Mouse (Mus musculus) retina, adult 2 months (tissue): Measurements from ENCODE around the gene Hist2h3b.
"Not testable (repeated sequence)": the region's sequence is repeated elsewhere in the genome, so short reads cannot be mapped to it uniquely, and the experiment has no call there.

Experiments used
- DNase-seq: peaks from one replicate; pipeline ENCODE4 v3.0.0-alpha.2; 2012; ENCODE audit warnings: low read depth, low spot score

Gene Hist2h3b

DNA sequence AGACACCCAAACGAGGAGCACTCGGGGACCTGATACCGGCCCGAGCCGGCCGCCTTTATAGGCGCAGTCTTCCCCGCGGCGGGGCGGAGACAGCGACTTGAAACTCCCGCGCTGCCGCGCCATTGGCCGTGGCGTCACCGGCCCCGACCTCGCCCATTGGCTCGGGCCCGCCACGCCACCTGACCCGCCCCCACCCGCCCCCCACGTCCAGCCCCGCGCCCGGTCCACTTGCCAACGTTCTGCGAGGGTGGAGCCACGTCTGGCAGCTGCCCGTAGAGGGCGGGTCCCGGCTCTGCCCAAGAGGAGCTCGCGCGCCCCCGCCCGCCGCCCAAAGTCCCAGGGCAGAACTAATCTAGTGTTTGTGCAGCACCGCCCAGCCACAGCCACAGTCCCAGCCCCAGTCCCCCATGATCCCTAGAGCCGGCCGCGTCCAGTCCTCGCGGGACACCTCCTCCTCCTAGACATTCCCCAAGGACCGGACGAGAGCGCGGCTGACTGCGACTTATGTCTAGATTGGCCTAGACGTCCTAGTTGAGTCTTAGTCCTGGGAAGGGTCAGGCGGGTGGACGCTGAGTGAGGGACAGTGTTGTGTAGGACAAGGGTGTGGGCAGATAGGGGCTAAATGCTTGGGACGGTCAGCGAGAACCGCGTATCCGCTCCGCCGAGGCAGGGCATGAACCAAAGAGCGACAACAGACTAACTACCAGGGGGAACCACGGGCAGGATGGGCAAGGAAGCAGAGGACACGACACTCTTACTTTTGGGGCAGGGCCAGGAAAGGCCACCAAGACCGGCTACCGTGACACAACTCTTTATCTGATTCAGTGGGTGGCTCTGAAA is 29.3 kb upstream of the Hist2h3b start, which contains the start of gene Hist2h3c2:
TSS of gene Hist2h3c2 (minus strand) at position 174 of the 840 bp plus-strand sequence.
- not testable (repeated sequence) for DNase-seq

DNA sequence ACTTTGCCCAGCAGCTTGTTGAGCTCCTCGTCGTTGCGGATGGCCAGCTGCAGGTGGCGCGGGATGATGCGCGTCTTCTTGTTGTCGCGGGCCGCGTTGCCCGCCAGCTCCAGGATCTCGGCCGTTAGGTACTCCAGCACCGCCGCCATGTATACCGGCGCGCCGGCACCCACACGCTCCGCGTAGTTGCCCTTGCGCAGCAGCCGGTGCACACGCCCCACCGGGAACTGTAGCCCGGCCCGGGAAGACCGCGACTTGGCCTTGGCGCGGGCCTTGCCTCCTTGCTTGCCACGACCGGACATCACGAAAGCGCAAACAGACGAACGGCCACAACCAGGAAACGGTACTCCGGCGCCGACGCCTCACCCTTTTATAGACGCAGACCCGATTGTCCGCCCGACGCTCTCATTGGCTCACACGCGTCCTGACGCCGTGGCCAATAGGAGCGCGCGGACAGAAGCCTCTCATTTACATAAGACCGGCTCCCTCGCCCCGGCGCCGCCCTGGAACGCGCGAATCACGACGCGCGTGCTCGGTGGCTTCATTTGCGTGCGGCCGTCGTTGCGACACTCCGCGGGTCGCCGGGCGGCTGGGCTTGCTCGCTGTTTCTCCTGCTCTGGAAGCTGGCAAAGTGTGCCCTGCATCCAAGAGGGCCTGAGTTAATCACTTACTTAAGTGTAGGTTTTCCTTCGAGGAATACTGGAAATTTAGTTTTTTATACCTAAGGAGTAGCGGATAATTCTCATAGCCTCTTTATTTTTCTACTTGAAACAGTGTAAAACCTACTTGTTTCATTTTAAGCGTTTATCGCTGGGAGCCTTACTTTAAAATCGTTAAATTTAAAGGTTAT is 28.3 kb upstream of the Hist2h3b start, which contains the start of gene Hist2h2aa2:
TSS of gene Hist2h2aa2 (minus strand) at position 328 of the 850 bp plus-strand sequence.
- DNase-seq, result peak; percentile 38

DNA sequence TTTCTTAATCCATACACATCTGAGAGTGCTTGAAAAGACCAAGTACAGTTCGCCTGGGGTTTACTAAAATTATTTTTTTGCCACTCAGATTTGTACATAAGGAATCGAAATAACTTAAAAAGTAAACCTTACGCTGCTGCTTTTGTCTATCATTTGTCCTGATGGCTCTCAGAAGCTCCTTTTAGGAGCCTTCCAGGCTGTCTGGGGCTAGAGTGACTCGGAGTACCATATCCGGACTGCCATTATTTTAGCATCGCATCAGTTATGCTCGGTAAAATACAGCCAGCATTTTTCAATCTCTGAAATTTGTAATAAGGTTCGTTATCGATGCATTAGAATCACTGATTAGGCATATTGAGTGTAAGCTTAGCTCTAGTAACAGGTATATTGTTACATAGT is 27.7 kb upstream of the Hist2h3b start:
- no peak for DNase-seq

DNA sequence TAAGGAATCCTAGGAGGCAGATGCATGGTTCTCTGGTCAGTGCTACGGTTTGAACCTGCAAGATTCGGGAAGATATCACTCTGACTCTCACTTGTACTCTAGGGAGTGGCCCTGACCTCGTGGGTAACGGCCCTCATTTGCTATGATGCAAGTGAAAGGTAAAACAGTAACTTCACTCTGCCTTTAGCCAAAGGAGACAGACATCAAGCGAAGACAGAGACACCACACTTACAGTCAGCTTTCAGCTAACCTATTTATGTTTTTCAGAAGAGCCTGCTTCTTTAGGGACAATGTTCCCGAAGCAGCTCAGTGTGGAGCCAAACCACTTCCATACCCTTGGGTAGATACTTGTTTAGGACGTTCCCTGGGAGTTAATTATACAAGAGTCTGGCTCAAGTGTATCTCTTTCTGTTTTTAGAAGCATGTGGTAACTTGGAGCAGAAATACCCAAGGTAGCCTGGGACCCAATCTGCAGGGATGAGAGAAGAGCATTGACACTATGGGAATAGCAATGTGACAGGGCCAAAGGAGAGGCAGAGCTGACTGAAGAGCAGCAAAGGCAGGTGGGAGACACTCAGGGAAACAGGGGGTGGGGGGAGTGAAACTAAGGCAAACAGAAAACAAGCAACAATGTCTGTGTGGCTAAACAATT is 24.4 kb upstream of the Hist2h3b start:
- no peak for DNase-seq

DNA sequence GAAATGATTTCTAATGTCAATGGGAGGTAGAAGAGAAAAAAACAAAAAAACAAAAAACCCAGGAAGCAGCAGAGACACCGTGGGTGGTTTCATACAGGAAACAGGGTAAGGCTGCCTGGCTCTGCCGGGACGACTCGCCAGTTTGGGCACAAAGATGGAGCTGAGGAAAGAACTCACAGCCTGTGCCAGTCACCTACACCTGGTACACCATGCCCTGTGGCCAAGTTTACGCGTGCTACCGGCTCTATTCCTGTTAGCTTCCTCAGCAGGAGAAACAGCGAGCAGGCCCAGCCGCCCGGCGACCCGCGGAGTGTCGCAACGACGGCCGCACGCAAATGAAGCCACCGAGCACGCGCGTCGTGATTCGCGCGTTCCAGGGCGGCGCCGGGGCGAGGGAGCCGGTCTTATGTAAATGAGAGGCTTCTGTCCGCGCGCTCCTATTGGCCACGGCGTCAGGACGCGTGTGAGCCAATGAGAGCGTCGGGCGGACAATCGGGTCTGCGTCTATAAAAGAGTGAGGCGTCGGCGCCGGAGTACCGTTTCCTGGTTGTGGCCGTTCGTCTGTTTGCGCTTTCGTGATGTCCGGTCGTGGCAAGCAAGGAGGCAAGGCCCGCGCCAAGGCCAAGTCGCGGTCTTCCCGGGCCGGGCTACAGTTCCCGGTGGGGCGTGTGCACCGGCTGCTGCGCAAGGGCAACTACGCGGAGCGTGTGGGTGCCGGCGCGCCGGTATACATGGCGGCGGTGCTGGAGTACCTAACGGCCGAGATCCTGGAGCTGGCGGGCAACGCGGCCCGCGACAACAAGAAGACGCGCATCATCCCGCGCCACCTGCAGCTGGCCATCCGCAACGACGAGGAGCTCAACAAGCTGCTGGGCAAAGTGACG is 23.2 kb upstream of the Hist2h3b start, which contains the start of gene Hist2h2aa1:
TSS of gene Hist2h2aa1 (plus strand) at position 495 of the 884 bp plus-strand sequence.
- DNase-seq, result not testable (repeated sequence)

DNA sequence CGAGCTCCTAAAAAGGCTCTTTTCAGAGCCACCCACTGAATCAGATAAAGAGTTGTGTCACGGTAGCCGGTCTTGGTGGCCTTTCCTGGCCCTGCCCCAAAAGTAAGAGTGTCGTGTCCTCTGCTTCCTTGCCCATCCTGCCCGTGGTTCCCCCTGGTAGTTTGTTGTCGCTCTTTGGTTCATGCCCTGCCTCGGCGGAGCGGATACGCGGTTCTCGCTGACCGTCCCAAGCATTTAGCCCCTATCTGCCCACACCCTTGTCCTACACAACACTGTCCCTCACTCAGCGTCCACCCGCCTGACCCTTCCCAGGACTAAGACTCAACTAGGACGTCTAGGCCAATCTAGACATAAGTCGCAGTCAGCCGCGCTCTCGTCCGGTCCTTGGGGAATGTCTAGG is 22.4 kb upstream of the Hist2h3b start:
- not testable (repeated sequence) for DNase-seq

DNA sequence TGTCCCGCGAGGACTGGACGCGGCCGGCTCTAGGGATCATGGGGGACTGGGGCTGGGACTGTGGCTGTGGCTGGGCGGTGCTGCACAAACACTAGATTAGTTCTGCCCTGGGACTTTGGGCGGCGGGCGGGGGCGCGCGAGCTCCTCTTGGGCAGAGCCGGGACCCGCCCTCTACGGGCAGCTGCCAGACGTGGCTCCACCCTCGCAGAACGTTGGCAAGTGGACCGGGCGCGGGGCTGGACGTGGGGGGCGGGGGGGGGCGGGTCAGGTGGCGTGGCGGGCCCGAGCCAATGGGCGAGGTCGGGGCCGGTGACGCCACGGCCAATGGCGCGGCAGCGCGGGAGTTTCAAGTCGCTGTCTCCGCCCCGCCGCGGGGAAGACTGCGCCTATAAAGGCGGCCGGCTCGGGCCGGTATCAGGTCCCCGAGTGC is 22.0 kb upstream of the Hist2h3b start, which contains the start of gene Hist2h3c1:
TSS of gene Hist2h3c1 (plus strand) at position 259 of the 430 bp plus-strand sequence.
- not testable (repeated sequence) for DNase-seq

DNA sequence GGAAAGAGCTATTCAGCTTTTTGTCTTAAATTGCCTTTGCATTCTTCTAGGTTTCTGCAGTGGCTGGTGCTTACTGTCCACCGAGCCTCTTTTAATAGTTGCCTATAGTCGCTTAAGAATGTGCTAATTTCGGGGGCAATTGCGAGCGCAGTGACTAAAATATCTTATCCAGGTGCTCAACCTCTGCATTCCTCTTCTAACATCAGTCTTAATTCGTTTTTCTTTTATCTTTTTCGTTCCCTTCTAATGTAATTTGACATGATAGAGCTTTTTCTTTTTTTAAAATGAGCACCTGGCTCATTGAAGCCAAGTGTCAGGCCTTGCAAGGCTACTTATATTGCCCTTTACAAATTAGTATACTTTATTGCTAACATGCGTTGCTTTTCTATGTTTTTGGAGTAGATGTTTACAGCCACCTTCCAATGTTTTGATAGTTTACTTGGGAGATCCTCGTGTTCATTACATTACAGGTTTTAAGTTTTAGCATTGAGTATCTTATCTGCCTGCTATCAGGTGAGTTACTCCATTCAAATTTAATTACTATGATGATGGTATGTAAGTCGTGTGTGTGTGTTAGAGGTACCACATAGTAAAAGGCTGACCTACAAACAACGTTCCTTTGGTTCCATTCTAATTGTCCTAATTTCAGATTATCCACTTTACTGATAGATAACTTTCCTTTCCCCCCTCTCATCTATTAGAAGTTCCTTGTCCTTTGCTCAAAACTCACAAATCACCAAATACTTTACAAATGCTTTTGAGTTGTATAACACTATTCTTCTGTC is 20.9 kb upstream of the Hist2h3b start:
- no peak for DNase-seq

DNA sequence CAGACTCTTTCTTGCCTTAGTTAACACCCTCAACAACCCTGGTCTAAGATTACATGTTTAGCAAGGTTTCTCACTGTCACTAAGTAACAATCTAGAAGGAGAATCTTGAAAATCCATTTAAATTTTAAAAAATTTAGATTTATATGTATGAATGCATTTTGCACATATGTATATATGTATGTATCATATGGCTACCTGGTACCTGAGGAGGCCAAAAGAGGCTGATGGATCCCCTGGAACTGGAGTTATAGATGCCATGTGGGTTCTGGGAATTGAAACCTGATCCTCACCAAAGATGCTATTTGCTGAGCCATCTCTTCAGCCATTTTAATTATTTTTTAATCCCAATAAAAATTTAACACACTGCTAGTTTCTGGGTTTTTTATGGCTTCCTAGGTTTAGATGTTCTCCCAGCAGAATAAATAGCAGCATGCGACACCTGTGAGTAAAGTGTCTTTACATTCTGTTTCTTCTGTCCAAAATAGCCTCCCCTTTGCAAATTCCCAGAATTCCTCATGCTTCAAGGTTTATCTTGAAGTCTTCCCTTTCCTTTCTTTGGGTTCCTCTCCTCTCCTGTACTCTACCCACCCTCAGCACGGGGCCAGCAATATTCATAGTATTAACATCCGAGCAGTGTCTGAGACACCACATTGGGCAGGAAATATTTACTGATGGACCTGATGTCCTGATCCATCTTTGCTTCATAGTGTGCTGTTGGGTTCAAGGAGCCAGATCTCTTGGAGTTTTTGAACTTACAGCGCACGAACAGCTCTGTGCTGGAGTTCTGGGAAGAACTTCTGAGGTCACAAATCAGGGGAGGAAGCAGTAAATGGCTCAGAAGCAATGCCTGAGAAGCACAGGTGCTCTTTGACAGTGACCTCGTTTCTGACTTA is 20.1 kb upstream of the Hist2h3b start:
- no peak for DNase-seq

DNA sequence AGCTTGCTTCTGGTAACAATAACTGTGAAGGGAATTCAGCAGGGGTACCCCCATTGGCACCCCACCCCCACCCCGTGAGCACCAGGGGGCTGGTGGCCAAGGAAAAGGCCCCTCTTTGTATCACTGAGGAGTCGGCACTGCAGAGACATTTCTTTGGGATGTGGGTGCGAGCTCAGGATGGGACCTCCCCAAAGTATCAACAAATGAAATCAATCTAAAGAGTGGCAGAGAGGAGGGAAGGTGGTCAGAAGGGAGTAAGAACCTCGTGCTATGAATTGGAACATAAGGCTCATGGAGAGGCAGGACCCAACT is 19.5 kb upstream of the Hist2h3b start:
- DNase-seq, result no peak

DNA sequence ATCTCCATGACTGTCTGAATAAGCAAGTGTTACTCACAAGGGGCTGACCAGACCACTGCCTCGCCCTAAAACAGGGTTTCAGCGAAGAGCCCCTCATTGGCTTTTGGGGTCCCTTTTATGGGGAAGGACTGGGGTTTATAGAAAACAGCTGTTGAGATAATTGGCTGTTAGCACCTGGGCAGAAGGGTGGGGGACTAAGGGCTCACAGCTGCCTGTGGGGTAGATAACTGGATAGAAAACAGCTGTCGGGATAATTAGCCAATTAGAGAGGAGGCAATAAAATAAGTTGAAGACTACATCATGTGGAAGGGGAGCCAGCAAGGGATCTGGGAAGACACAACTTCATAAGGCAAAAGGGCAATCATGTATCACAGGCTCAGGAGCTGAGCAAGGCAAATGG is 17.6 kb upstream of the Hist2h3b start:
- no peak for DNase-seq

DNA sequence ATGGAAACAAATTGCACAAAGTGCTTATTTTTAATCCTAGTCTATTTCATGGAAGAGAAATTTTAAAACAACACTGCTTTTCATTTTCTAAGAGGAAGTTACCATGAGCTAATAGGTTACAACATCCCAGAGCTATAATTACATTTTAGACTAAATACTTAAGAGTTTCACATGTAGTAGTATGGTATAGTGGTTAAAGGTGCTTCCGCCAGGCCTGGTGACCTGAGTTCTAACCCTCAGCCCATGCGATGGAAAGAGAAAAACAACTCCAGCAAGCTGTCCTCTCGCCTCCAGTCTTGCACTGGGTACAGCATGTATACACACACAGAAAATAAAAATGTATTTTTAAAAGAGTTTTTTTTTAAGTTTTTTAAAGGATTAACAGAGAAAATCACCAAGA is 16.7 kb upstream of the Hist2h3b start:
- DNase-seq, result no peak

DNA sequence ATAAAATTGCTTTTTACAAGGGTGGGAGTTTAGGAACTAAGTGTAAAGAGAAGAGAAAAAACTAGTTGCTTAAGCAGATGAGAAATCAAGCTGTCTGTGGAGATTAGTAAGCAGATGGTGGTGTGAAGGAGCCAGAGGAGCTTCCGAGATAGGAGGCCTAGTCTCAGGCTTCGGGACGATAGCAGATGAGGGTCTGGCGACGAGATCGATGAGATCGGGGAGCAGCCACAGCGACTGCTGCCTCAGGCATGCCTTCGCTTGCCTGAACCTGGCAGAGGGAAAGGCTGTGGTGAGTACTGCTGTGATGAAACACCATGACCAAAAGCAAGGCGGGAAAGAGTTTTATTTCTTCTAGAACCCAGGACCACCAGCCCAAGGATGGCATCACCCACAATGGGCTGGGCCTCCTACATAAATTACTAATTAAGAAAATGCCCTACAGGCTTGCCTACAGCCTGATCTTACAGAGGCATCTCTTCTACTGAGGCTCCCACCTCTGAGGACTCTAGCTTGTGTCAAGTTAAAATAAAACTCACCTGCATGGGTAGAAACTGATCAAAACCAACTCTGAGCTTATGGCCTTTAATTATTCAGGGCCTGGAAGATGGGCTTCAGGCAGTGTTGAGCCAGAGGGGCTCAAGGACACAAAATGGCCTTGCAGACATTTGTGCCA is 13.6 kb upstream of the Hist2h3b start:
- no peak for DNase-seq

DNA sequence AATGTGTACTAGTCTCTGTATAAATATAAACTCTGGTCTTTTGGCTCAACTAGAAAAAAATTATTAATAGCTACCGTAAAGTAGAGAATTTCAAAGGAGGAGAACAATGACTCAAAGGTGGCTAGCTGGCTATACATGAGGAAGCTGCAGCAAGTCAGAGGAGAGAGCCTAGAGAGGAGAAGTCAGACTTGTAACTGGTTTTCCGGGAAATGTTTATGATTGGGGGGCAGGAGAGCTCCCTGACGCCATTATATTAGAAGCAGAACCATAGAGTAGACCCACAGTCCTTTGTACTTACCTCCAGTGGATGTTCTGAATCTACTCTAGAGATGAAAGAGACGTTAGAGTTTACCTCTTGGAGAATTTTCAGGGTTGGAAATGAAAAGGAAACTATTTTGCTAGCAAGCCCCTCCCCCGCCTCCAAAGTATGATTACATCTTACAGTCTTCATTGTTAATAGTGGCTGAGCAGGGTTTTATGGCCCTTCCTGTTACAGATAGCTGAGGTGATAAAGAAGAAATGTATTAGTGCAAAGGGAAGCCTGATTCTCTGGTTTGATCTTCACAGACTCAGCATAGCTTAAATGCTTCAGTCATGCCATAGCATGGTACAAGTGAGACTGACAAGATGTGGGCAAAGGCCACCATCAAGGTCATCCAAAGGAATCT is 12.4 kb upstream of the Hist2h3b start:
- DNase-seq, result no peak

DNA sequence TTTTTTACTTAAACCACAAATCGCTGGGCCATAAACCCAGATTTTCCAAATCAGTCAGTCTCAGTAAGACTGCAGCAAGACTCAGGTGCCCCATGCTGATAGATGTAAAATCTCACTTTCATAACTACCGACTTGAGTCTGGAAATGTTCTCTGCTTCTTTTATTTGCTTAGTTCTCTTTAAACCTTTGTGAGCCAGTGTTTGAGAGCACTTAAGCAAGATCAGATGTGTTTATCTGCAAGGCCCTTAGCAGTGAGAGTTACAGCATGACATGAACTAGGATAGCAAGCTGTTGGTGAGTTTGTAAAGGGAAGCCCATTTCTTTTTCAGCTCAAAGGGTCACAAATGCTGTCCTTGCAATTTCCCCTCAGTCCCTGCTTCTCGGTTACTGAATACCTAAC is 11.3 kb upstream of the Hist2h3b start:
- DNase-seq, result no peak

DNA sequence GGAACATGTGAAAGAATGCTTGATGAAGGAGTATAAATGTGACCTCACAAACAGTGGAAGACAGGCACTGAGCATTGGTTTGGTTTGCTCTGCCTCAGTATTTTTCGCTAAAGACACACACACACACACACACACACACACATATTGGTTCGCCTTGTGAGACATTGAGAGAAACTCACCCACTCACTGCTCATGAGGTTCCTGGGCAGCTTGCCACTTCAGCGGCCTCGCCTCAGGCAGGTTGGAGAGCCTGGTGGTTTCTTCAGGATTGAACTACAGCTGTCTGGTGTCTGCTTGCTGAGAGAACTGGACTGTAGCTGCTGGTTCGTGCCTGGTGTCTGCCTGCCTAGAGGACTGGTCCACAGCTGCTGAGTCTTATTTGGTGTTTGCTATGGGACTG is 8.2 kb upstream of the Hist2h3b start:
- DNase-seq, result no peak

DNA sequence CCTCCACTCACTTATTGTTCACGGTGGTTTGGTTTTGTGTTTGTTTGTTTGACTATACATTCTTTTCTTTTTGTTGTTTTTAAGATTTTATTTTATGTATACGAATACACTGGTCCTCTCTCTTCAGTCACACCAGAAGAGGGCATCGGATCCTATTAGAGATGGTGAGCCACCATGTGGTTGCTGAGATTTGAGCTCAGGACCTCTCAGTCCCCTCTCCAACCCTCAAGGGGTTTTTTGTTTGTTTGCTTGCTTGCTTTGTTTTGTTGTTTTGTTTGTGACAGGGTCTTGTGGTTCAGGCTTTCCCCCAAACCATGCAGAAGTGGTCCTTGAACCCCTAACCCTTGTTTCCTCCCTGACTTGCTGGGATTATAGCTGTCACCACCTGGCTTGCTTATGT is 6.8 kb upstream of the Hist2h3b start:
- no peak for DNase-seq
